Mouse (Mus musculus) E14TG2a.4 (cell line): ENCODE measurements around the gene Entpd4b.
"Not testable (repeated sequence)": the region's sequence is repeated elsewhere in the genome, so short reads cannot be mapped to it uniquely, and the experiment has no call there.

Source experiments
- CTCF ChIP-seq: conservative IDR thresholded peaks from 2 replicates; pipeline ENCODE4 v1.5.1; 2014; ENCODE audit warnings: low read length
- POU5F1 ChIP-seq: IDR thresholded peaks from 2 replicates; pipeline ENCODE4 v1.6.1; 2014; ENCODE audit warnings: low read length, borderline replicate concordance

- TF ChIP-seq CTCF, POU5F1: not testable (repeated sequence)
Measured at GRCm38 (mm10) chr14:69542695-69543094, 12.5 kb upstream of the Entpd4b start.
